Mouse (Mus musculus) heart, postnatal 0 days (tissue): ENCODE measurements at regions not wholly inside any gene's neighbourhood (a gene's known extent, or its start where the extent isn't known, plus 50 kb on each side); places are given as distances from the start of the nearest gene placed in this dataset.

Experiments
- ATAC-seq: fragments of 200-750 bp; cut with Nextera tagmentation; 2 replicates; pipeline ENCODE4 v1.8.0; 2017; ENCODE audit warnings: low read depth, moderate number of reproducible peaks, moderate library complexity; ENCODE audit not compliant: insufficient read depth
- DNase-seq: peaks from one replicate; pipeline ENCODE4 v3.0.0-alpha.2; 2016; ENCODE audit warnings: low spot score
- H3K27ac ChIP-seq: fragments of 300-500 bp; sonication (generic); 2 replicates; pipeline ENCODE4 v1.5.1; 2014; ENCODE audit warnings: low read depth, mild to moderate bottlenecking
- H3K27me3 ChIP-seq: fragments of 300-500 bp; sonication (generic); 2 replicates; pipeline ENCODE4 v1.6.1; 2014; ENCODE audit warnings: low read length, mixed read lengths; ENCODE audit not compliant: control insufficient read depth, insufficient read depth
- H3K36me3 ChIP-seq: fragments of 300-500 bp; sonication (generic); replicated peaks from 2 replicates; pipeline ENCODE4 v1.6.1; 2014; ENCODE audit warnings: low read length, mixed read lengths; ENCODE audit not compliant: control insufficient read depth, insufficient read depth
- H3K4me1 ChIP-seq: fragments of 300-500 bp; sonication (generic); 2 replicates; pipeline ENCODE4 v1.6.1; 2014; ENCODE audit warnings: antibody characterized with exemption; ENCODE audit not compliant: control insufficient read depth, insufficient read depth
- H3K4me2 ChIP-seq: fragments of 300-500 bp; sonication (generic); 2 replicates; pipeline ENCODE4 v1.6.1; 2014; ENCODE audit warnings: low read depth, mild to moderate bottlenecking, low read length, moderate library complexity
- H3K4me3 ChIP-seq: fragments of 300-500 bp; sonication (generic); 2 replicates; pipeline ENCODE4 v1.5.1; 2014; ENCODE audit warnings: low read depth, low read length
- H3K9ac ChIP-seq: fragments of 300-500 bp; sonication (generic); replicated peaks from 2 replicates; pipeline ENCODE4 v1.6.1; 2014; ENCODE audit warnings: low read depth, low read length, mixed read lengths
- H3K9me3 ChIP-seq: fragments of 300-500 bp; sonication (generic); replicated peaks from 2 replicates; pipeline ENCODE4 v1.6.1; 2016; ENCODE audit warnings: low read length; ENCODE audit not compliant: control insufficient read depth
- CTCF ChIP-seq: IDR thresholded peaks from 2 replicates; pipeline ENCODE4 v1.5.1; 2016; ENCODE audit warnings: antibody characterized with exemption, control low read depth, low read depth
- EP300 ChIP-seq: IDR thresholded peaks from 2 replicates; pipeline ENCODE4 v1.6.1; 2016; ENCODE audit warnings: antibody characterized with exemption, low read depth
- WGBS: fragments of 180-500 bp; shearing (Covaris S2); extraction: QIAGEN DNeasy Blood & Tissue Kit; methylation state at CpG from one replicate; pipeline ENCODE4 v1.1.7; 2014; 5-methylcytosine and 5-hydroxymethylcytosine counted together

- H3K4me2 ChIP-seq, result no peak overlapping the region
- no peak overlapping the region for H3K9ac ChIP-seq
- no peaks in the 10 kb centered on the region for H3K9me3 ChIP-seq
- H3K27me3 ChIP-seq, result no peaks in the 10 kb centered on the region
- H3K4me1 ChIP-seq, result no peaks in the 10 kb centered on the region
- no peaks in the 10 kb centered on the region for H3K36me3 ChIP-seq
- WGBS, result 78% methylated on average over 2 of the region's 2 CpGs
- H3K27ac ChIP-seq, result no peak overlapping the region
- ATAC-seq, result no peak
- H3K4me3 ChIP-seq, result no peak overlapping the region
- no peak for DNase-seq
- no peak for TF ChIP-seq CTCF
- TF ChIP-seq EP300, result no peak
Observed at GRCm38 (mm10) chr2:171487284-171487683, 556.0 kb downstream of the Cbln4 start.

GRCm38 (mm10) chr2:171453241-171453640 lies 590.0 kb downstream of the Cbln4 start:
- no peaks in the 10 kb centered on the region for H3K36me3 ChIP-seq
- no peak overlapping the region for H3K4me3 ChIP-seq
- TF ChIP-seq EP300, result no peak
- no peaks in the 10 kb centered on the region for H3K4me1 ChIP-seq
- H3K27me3 ChIP-seq, result no peaks in the 10 kb centered on the region
- DNase-seq, result no peak
- H3K27ac ChIP-seq, result no peak overlapping the region
- ATAC-seq, result no peak
- no peak overlapping the region for H3K4me2 ChIP-seq
- WGBS, result 64% methylated on average over 9 of the region's 9 CpGs
- H3K9ac ChIP-seq, result no peak overlapping the region
- H3K9me3 ChIP-seq, result no peaks in the 10 kb centered on the region

GRCm38 (mm10) chr2:171406057-171406456 lies 637.2 kb downstream of the Cbln4 start:
- H3K4me1 ChIP-seq, result no peaks in the 10 kb centered on the region
- no peak for ATAC-seq
- H3K9me3 ChIP-seq, result no peaks in the 10 kb centered on the region
- DNase-seq, result no peak
- no peak overlapping the region for H3K27ac ChIP-seq
- WGBS, result 86% methylated on average over 2 of the region's 2 CpGs
- TF ChIP-seq CTCF (no peak), EP300 (no peak)
- no peaks in the 10 kb centered on the region for H3K27me3 ChIP-seq
- H3K9ac ChIP-seq, result no peak overlapping the region
- H3K36me3 ChIP-seq, result no peaks in the 10 kb centered on the region
- no peak overlapping the region for H3K4me3 ChIP-seq
- H3K4me2 ChIP-seq, result no peak overlapping the region

DNA sequence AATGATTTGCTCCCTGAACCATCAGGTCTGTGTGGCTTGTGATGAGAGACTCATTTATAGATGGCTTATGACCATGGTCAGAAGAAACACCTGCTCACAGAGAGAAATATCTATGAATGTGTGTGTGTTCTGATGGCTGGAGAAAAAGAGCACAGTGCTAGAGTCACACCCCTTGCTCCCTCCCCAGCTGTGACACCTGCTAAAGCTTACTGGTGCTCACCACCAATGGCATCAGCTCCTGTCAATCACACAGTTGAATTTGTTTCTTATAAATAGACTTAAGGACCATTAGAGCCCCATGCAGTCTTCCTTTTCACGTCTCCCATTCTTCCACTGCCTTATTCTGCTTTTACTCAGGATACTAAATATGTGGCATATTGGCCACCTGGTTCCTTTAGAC lies 654.3 kb downstream of the Cbln4 start:
- 57% methylated on average over 1 of the region's 1 CpGs for WGBS
- DNase-seq, result no peak
- Histone ChIP-seq H3K9me3 (no peaks in the 10 kb centered on the region), H3K36me3 (no peaks in the 10 kb centered on the region), H3K9ac (no peak overlapping the region), H3K4me1 (no peaks in the 10 kb centered on the region), H3K27ac (no peak overlapping the region), H3K4me3 (no peak overlapping the region), H3K27me3 (no peaks in the 10 kb centered on the region), H3K4me2 (no peak overlapping the region)
- ATAC-seq, result no peak
- TF ChIP-seq CTCF, result no peak
- no peak for TF ChIP-seq EP300

DNA sequence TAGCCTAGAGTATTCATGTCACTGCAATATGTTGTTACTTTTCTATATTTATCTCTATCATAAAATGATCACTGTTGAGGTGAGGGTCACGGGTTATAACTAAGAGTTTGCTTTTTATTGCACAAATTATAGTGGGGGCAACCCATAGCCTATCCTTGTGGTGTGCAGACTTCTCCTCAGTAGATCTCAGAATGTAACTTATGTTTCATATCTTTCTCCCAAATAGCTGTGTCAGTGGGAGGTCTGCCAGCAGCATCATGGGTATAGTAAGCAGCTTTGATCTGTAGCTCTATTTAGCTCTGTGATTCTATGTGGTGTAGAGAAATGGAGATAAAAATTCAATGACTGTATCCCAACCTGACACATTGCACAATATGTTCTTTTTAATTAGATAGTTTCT lies 641.9 kb downstream of the Dok5 start:
- Histone ChIP-seq H3K36me3 (no peaks in the 10 kb centered on the region), H3K27ac (no peak overlapping the region), H3K27me3 (no peaks in the 10 kb centered on the region), H3K9me3 (no peaks in the 10 kb centered on the region), H3K9ac (no peak overlapping the region), H3K4me2 (no peak overlapping the region), H3K4me1 (0 out of 2 replicates have a peak, but pooled peaks cover 7% of the 10 kb centered on the region), H3K4me3 (no peak overlapping the region)
- TF ChIP-seq EP300 (no peak), CTCF (no peak)
- 27% methylated on average over 1 of the region's 1 CpGs for WGBS
- ATAC-seq (no peak), DNase-seq (no peak)

GRCm38 (mm10) chr2:171373016-171373415 lies 641.4 kb downstream of the Dok5 start:
- no peak for TF ChIP-seq EP300
- TF ChIP-seq CTCF, result no peak
- ATAC-seq (no peak), DNase-seq (no peak)
- Histone ChIP-seq H3K27ac (no peak overlapping the region), H3K36me3 (no peaks in the 10 kb centered on the region), H3K9me3 (no peaks in the 10 kb centered on the region), H3K27me3 (no peaks in the 10 kb centered on the region), H3K4me1 (0 out of 2 replicates have a peak, but pooled peaks cover 7% of the 10 kb centered on the region), H3K4me2 (no peak overlapping the region), H3K9ac (no peak overlapping the region), H3K4me3 (no peak overlapping the region)
- WGBS, result 44% methylated on average over 7 of the region's 7 CpGs
